ENCODE assay signal across 9 mouse cellular contexts in genomic region chr5:73970024-73970628, GRCm38 (mm10).
DNase-seq lines count a peak whose midpoint lies in the region; ATAC-seq and TF ChIP-seq lines count a peak whose summit lies in the region.
"Had no signal": no experiment of that assay in that cellular context is flagged by ENCODE, and none has a peak within 500 bp of the region (broad histone marks: within the 10 kb centered on the region; RNA-seq: fewer than 3 reads in every experiment).

No protein-coding gene starts in this region.

- H3K4me1 ChIP-seq in heart, embryonic 12.5 days (replicated peaks) = 0 out of 2 replicates have a peak, but pooled peaks cover 3% of the 10 kb centered on the region
- H3K4me1 ChIP-seq in embryonic facial prominence, embryonic 14.5 days (ENCODE audit: control insufficient read depth, insufficient read depth, low read length) = peaks cover 7% of the 10 kb centered on the region; the same call in 1 of the 2 replicates
- 0 out of 2 replicates have a peak, but pooled peaks cover 3% of the 10 kb centered on the region for H3K4me1 ChIP-seq in intestine, embryonic 15.5 days (replicated peaks)
- H3K4me1 ChIP-seq in limb, embryonic 14.5 days (ENCODE audit: control insufficient read depth, insufficient read depth, low read length) = 0 out of 2 replicates have a peak, but pooled peaks cover 6% of the 10 kb centered on the region
- H3K4me1 ChIP-seq in forebrain, embryonic 10.5 days = peaks cover 4% of the 10 kb centered on the region; the same call in 1 of the 2 replicates
- no peaks in the 10 kb centered on the region for H3K4me1 ChIP-seq in hindbrain, embryonic 14.5 days (replicated peaks; ENCODE audit: control insufficient read depth, insufficient read depth, low read length)

- DNase-seq in heart, adult 18-20 months = peak; percentile 61 to 80
- peak; percentile 73 for DNase-seq in embryonic facial prominence, embryonic 14.5 days (ENCODE audit: low spot score)
- peak; percentile 36 for DNase-seq in limb, embryonic 14.5 days (ENCODE audit: low spot score)
- no peak for DNase-seq in adrenal gland, adult 18-20 months (ENCODE audit: low spot score in 2 of 2)
- DNase-seq in forebrain, embryonic 10.5 days (ENCODE audit: extremely low spot score, low spot score) = no peak
- DNase-seq in hindbrain, embryonic 14.5 days (ENCODE audit: low spot score) = no peak
- DNase-seq: cerebellum, postnatal 25 days had no signal

- no peaks in the 10 kb centered on the region for H3K9me3 ChIP-seq in heart, embryonic 12.5 days (replicated peaks)
- H3K9me3 ChIP-seq in embryonic facial prominence, embryonic 14.5 days (ENCODE audit: control insufficient read depth, low read length) = no peaks in the 10 kb centered on the region
- H3K9me3 ChIP-seq in intestine, embryonic 15.5 days = no peaks in the 10 kb centered on the region
- no peaks in the 10 kb centered on the region for H3K9me3 ChIP-seq in limb, embryonic 14.5 days (ENCODE audit: control insufficient read depth, low read length)
- H3K9me3 ChIP-seq in forebrain, embryonic 10.5 days = no peaks in the 10 kb centered on the region
- H3K9me3 ChIP-seq in hindbrain, embryonic 14.5 days (ENCODE audit: control insufficient read depth, low read length) = no peaks in the 10 kb centered on the region

- ATAC-seq in heart, embryonic 12.5 days (ENCODE audit: insufficient number of reproducible peaks, low FRiP score) = no peak
- no peak for ATAC-seq in embryonic facial prominence, embryonic 14.5 days (ENCODE audit: low read depth)
- ATAC-seq in intestine, embryonic 15.5 days = peak; percentile 25; the same call in 1 of the 2 replicates
- no peak for ATAC-seq in limb, embryonic 14.5 days (ENCODE audit: low FRiP score, low read depth)
- ATAC-seq in hindbrain, embryonic 14.5 days (ENCODE audit: low FRiP score) = no peak

- 55% methylated on average over 7 of the region's 7 CpGs for WGBS in heart, embryonic 12.5 days
- 31% methylated on average over 7 of the region's 7 CpGs for WGBS in embryonic facial prominence, embryonic 14.5 days
- 31% methylated on average over 7 of the region's 7 CpGs for WGBS in intestine, embryonic 15.5 days
- WGBS in limb, embryonic 14.5 days = 30% methylated on average over 7 of the region's 7 CpGs
- WGBS in forebrain, embryonic 10.5 days = 84% methylated on average over 7 of the region's 7 CpGs
- WGBS in hindbrain, embryonic 14.5 days = 60% methylated on average over 7 of the region's 7 CpGs

- H3K27ac ChIP-seq in heart, embryonic 12.5 days (ENCODE audit: poor library complexity, severe bottlenecking) = no peak overlapping the region
- H3K27ac ChIP-seq in embryonic facial prominence, embryonic 14.5 days (replicated peaks; ENCODE audit: low read depth, low read length) = no peak overlapping the region
- H3K27ac ChIP-seq in intestine, embryonic 15.5 days = no peak overlapping the region; the same call in 1 of the 2 replicates
- H3K27ac ChIP-seq in limb, embryonic 14.5 days (replicated peaks; ENCODE audit: low read depth, low read length) = no peak overlapping the region
- no peak overlapping the region for H3K27ac ChIP-seq in forebrain, embryonic 10.5 days
- H3K27ac ChIP-seq in hindbrain, embryonic 14.5 days = no peak overlapping the region

- TF ChIP-seq POLR2A in limb, embryonic 14.5 days (IDR thresholded peaks at IDR 0.05; ENCODE audit: borderline replicate concordance, extremely low read depth, insufficient read depth, insufficient read length) = no peak

- H3K9ac ChIP-seq in heart, embryonic 12.5 days = no peak overlapping the region
- no peak overlapping the region for H3K9ac ChIP-seq in embryonic facial prominence, embryonic 14.5 days (ENCODE audit: low read depth, low read length)
- no peak overlapping the region for H3K9ac ChIP-seq in intestine, embryonic 15.5 days
- no peak overlapping the region for H3K9ac ChIP-seq in limb, embryonic 14.5 days (ENCODE audit: low read depth, low read length, severe bottlenecking)
- H3K9ac ChIP-seq in hindbrain, embryonic 14.5 days = no peak overlapping the region

- H3K36me3 ChIP-seq in heart, embryonic 12.5 days = no peaks in the 10 kb centered on the region
- H3K36me3 ChIP-seq in embryonic facial prominence, embryonic 14.5 days (ENCODE audit: control insufficient read depth, insufficient read depth, low read length) = no peaks in the 10 kb centered on the region
- H3K36me3 ChIP-seq in intestine, embryonic 15.5 days = no peaks in the 10 kb centered on the region
- H3K36me3 ChIP-seq in limb, embryonic 14.5 days (ENCODE audit: control insufficient read depth, insufficient read depth, low read length) = no peaks in the 10 kb centered on the region
- no peaks in the 10 kb centered on the region for H3K36me3 ChIP-seq in forebrain, embryonic 10.5 days (replicated peaks)
- H3K36me3 ChIP-seq in hindbrain, embryonic 14.5 days (replicated peaks; ENCODE audit: control insufficient read depth, insufficient read depth) = no peaks in the 10 kb centered on the region

- H3K4me2 ChIP-seq in heart, embryonic 12.5 days = no peak overlapping the region
- no peak overlapping the region for H3K4me2 ChIP-seq in embryonic facial prominence, embryonic 14.5 days (ENCODE audit: low read depth, low read length)
- 0 out of 2 replicates have a peak overlapping the region, but pooled peaks have one; percentile 0 for H3K4me2 ChIP-seq in intestine, embryonic 15.5 days (replicated peaks)
- H3K4me2 ChIP-seq in limb, embryonic 14.5 days (replicated peaks; ENCODE audit: low read depth, low read length, severe bottlenecking) = no peak overlapping the region
- no peak overlapping the region for H3K4me2 ChIP-seq in hindbrain, embryonic 14.5 days (replicated peaks)

- H3K4me3 ChIP-seq in heart, embryonic 12.5 days = no peak overlapping the region
- no peak overlapping the region for H3K4me3 ChIP-seq in embryonic facial prominence, embryonic 14.5 days (ENCODE audit: low read depth, low read length)
- no peak overlapping the region for H3K4me3 ChIP-seq in intestine, embryonic 15.5 days (replicated peaks)
- no peak overlapping the region for H3K4me3 ChIP-seq in limb, embryonic 14.5 days (replicated peaks; ENCODE audit: low read length)
- H3K4me3 ChIP-seq in forebrain, embryonic 10.5 days = no peak overlapping the region
- no peak overlapping the region for H3K4me3 ChIP-seq in hindbrain, embryonic 14.5 days (replicated peaks; ENCODE audit: low read length)

- H3K27me3 ChIP-seq in heart, embryonic 12.5 days (replicated peaks) = no peaks in the 10 kb centered on the region
- no peaks in the 10 kb centered on the region for H3K27me3 ChIP-seq in embryonic facial prominence, embryonic 14.5 days (replicated peaks; ENCODE audit: control insufficient read depth, insufficient read depth, low read length)
- H3K27me3 ChIP-seq in intestine, embryonic 15.5 days (replicated peaks) = no peaks in the 10 kb centered on the region
- H3K27me3 ChIP-seq in limb, embryonic 14.5 days (ENCODE audit: control insufficient read depth, insufficient read depth, low read length) = no peaks in the 10 kb centered on the region
- H3K27me3 ChIP-seq in forebrain, embryonic 10.5 days (ENCODE audit: poor library complexity, severe bottlenecking) = no peaks in the 10 kb centered on the region
- no peaks in the 10 kb centered on the region for H3K27me3 ChIP-seq in hindbrain, embryonic 14.5 days (ENCODE audit: control insufficient read depth, insufficient read depth, low read length)

Comparison
In these comparisons a context has a peak if more than half of its experiments do, and no peak if none do; other contexts are left out.
1. DNase-seq: peak in heart, adult 18-20 months (2 of 2), embryonic facial prominence, embryonic 14.5 days (single experiment) and limb, embryonic 14.5 days (single experiment); none in adrenal gland, adult 18-20 months (0 of 2), forebrain, embryonic 10.5 days (single experiment) and hindbrain, embryonic 14.5 days (single experiment).